Mouse (Mus musculus): ENCODE measurements around the gene Gpr107.

GRCm38 (mm10) chr2:31254806-31255205, 102.7 kb downstream of the Gpr107 start:
- TF ChIP-seq POLR2A (IDR thresholded peaks at IDR 0.05; ENCODE audit: control insufficient read depth in 1 of 2, insufficient read depth in 1 of 2, low read depth in 1 of 2, low read length in 2 of 2, poor library complexity in 1 of 2) (no peak), EP300 (IDR thresholded peaks at IDR 0.05; ENCODE audit: low read depth in 1 of 2, low read length in 2 of 2) (no peak), TAL1 (IDR thresholded peaks at IDR 0.05; ENCODE audit: low read length) (no peak), NELFE (IDR thresholded peaks at IDR 0.05; ENCODE audit: low read depth, low read length) (no peak), HCFC1 (IDR thresholded peaks at IDR 0.05; ENCODE audit: low read depth, low read length) (no peak), TCF12 (IDR thresholded peaks at IDR 0.05; ENCODE audit: low read depth, low read length) (no peak), GABPA (IDR thresholded peaks at IDR 0.05; ENCODE audit: low read depth, low read length) (no peak), MAX (IDR thresholded peaks at IDR 0.05; ENCODE audit: low read length) (no peak), USF2 (IDR thresholded peaks at IDR 0.05; ENCODE audit: borderline replicate concordance in 1 of 2, insufficient read depth in 1 of 2, low read depth in 1 of 2, low read length in 2 of 2) (no peak), GATA1 (IDR thresholded peaks at IDR 0.05; ENCODE audit: low read depth, low read length) (no peak), NRF1 (IDR thresholded peaks at IDR 0.05; ENCODE audit: insufficient read depth, low read depth, low read length, poor library complexity, severe bottlenecking) (no peak)
